In the genomic region with DNA sequence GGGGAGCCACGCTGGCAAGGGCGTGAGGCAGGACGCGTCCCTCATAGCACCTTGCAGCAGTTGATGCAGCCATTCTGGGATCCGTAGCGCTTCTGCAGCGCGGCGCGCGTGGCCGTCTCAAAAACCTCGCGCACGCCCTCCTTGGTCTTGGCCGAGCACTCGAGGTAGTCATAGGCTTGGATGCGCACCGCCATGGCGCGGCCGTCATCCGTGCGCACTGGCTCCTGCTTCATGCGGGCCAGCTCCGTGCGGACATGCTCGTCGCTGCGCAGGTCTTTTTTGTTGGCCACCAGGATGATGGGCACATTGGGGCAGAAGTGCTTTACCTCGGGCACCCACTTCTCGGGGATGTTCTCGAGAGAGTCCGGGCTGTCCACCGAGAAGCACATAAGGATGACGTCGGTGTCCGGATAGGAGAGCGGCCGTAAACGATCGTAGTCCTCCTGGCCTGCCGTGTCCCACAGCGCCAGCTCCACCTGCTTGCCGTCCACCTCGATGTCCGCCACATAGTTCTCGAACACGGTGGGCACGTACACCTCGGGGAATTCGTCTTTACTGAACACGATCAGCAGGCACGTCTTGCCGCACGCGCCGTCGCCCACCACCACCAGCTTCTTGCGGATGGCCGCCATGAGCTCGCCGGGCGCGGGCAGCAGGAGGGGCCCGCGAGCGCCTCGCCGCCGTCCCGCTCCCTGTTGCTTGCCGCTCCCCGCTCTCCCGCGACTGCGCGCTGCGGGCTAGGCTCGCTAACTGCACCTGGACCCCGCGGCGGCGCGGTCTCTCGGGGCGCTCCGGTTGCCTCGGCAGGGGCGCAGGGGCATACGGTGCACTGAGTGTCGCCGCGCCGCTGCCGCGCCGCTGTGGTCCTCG, we compare ENCODE assay signal across 8 mouse cellular contexts. TPM values are rescaled to one million over a fixed set of nuclear protein-coding genes. Genes with fewer than 3 reads are reported as not detected.
DNase-seq lines count a peak whose midpoint lies in the region; ATAC-seq lines count a peak whose summit lies in the region.

No protein-coding gene starts in this region.

- WGBS in hindbrain, embryonic 14.5 days: under 1% methylated on average over 89 of the region's 99 CpGs
- WGBS in limb, embryonic 10.5 days: under 1% methylated on average over 99 of the region's 99 CpGs

- peak; percentile 64 for DNase-seq in layer of hippocampus, adult 11-12 months (ENCODE audit: low spot score)
- no peak for DNase-seq in layer of hippocampus, postnatal 36 days
- peak; percentile 80 for DNase-seq in cerebellum, adult 9-10 months
- peak; percentile 55 to 58 for DNase-seq in frontal cortex, postnatal 14 days (ENCODE audit: low spot score in 2 of 2)
- DNase-seq in hindbrain, embryonic 14.5 days (ENCODE audit: low spot score): peak; percentile 66
- peak; percentile 76 for DNase-seq in limb, embryonic 10.5 days (ENCODE audit: low spot score)
- DNase-seq in mesoderm, embryonic 11.5 days (ENCODE audit: low read depth, low spot score): peak; percentile 80
- DNase-seq in skeletal muscle tissue, adult 2 months (ENCODE audit: low read depth, low spot score): peak; percentile 72

- H3K9ac ChIP-seq in hindbrain, embryonic 14.5 days: peak overlapping the region; percentile 96

- H3K27ac ChIP-seq in hindbrain, embryonic 14.5 days: peak overlapping the region; percentile 99
- H3K27ac ChIP-seq in limb, embryonic 10.5 days: peak overlapping the region; percentile 98

- peak; percentile 72 for ATAC-seq in hindbrain, embryonic 14.5 days (ENCODE audit: low FRiP score)

- H3K4me2 ChIP-seq in hindbrain, embryonic 14.5 days (replicated peaks): peak overlapping the region; percentile 82

- H3K4me3 ChIP-seq in hindbrain, embryonic 14.5 days (replicated peaks; ENCODE audit: low read length): peak overlapping the region; percentile 74
- peak overlapping the region; percentile 88 for H3K4me3 ChIP-seq in limb, embryonic 10.5 days

- peaks cover 33% of the 10 kb centered on the region for H3K4me1 ChIP-seq in hindbrain, embryonic 14.5 days (replicated peaks; ENCODE audit: control insufficient read depth, insufficient read depth, low read length)
- peaks cover 51% of the 10 kb centered on the region for H3K4me1 ChIP-seq in limb, embryonic 10.5 days

- no peaks in the 10 kb centered on the region for H3K9me3 ChIP-seq in hindbrain, embryonic 14.5 days (ENCODE audit: control insufficient read depth, low read length)
- H3K9me3 ChIP-seq in limb, embryonic 10.5 days (replicated peaks): no peaks in the 10 kb centered on the region

- no peaks in the 10 kb centered on the region for H3K36me3 ChIP-seq in hindbrain, embryonic 14.5 days (replicated peaks; ENCODE audit: control insufficient read depth, insufficient read depth)
- H3K36me3 ChIP-seq in limb, embryonic 10.5 days: no peaks in the 10 kb centered on the region

- no peaks in the 10 kb centered on the region for H3K27me3 ChIP-seq in hindbrain, embryonic 14.5 days (ENCODE audit: control insufficient read depth, insufficient read depth, low read length)
- no peaks in the 10 kb centered on the region for H3K27me3 ChIP-seq in limb, embryonic 10.5 days (ENCODE audit: low read depth, poor library complexity, severe bottlenecking)

RNA-seq across cellular contexts. Expression of a gene that starts 0.6 kb away (rescaled TPM):
- total RNA-seq in layer of hippocampus, postnatal 36 days (2021): 100 to 1,000 TPM; 354 to 385 TPM
- polyA plus RNA-seq in hindbrain, embryonic 14.5 days (2014; fragmentation: Nextera tagmentation; extraction: Ambion mirVana): 113 and 131 TPM in 2 replicates
- 14.7 and 16.7 TPM in 2 replicates for polyA plus RNA-seq in limb, embryonic 10.5 days (2016; fragmentation: Nextera tagmentation; extraction: Ambion mirVana)

Comparison
In these comparisons a context has a peak if more than half of its experiments do, and no peak if none do; other contexts are left out.
1. DNase-seq: peak in layer of hippocampus, adult 11-12 months (single experiment), cerebellum, adult 9-10 months (single experiment), frontal cortex, postnatal 14 days (2 of 2), hindbrain, embryonic 14.5 days (single experiment), limb, embryonic 10.5 days (single experiment), mesoderm, embryonic 11.5 days (single experiment) and skeletal muscle tissue, adult 2 months (single experiment); none in layer of hippocampus, postnatal 36 days (0 of 2).